Mouse (Mus musculus) forebrain, embryonic 12.5 days (tissue): Measurements from ENCODE around the gene Pkm. TPM values are rescaled to one million over a fixed set of nuclear protein-coding genes. Genes with fewer than 3 reads are reported as not detected.
A peak's percentile ranks its signal among the peaks of the same experiment; 100 is the strongest.

Experiments used
- ATAC-seq: fragments of 200-750 bp; cut with Nextera tagmentation; 2 replicates; pipeline ENCODE4 v1.8.0; 2017; ENCODE audit warnings: moderate TSS enrichment; ENCODE audit not compliant: low FRiP score
- H3K27ac ChIP-seq: fragments of 300-500 bp; sonication (generic); 2 replicates; pipeline ENCODE4 v1.5.1; 2016; ENCODE audit warnings: mild to moderate bottlenecking
- H3K27me3 ChIP-seq: fragments of 300-500 bp; sonication (generic); 2 replicates; pipeline ENCODE4 v1.6.1; 2016; ENCODE audit warnings: mild to moderate bottlenecking
- H3K36me3 ChIP-seq: fragments of 300-500 bp; sonication (generic); replicated peaks from 2 replicates; pipeline ENCODE4 v1.6.1; 2016; ENCODE audit warnings: mild to moderate bottlenecking
- H3K4me1 ChIP-seq: fragments of 300-500 bp; sonication (generic); 2 replicates; pipeline ENCODE4 v1.6.1; 2016
- H3K4me2 ChIP-seq: fragments of 300-500 bp; sonication (generic); 2 replicates; pipeline ENCODE4 v1.6.1; 2016; ENCODE audit warnings: mild to moderate bottlenecking, moderate library complexity
- H3K4me3 ChIP-seq: fragments of 300-500 bp; sonication (generic); replicated peaks from 2 replicates; pipeline ENCODE4 v1.5.1; 2016; ENCODE audit warnings: mild to moderate bottlenecking
- H3K9ac ChIP-seq: fragments of 300-500 bp; sonication (generic); 2 replicates; pipeline ENCODE4 v1.6.1; 2016; ENCODE audit warnings: mild to moderate bottlenecking
- H3K9me3 ChIP-seq: fragments of 300-500 bp; sonication (generic); 2 replicates; pipeline ENCODE4 v1.6.1; 2016
- WGBS: fragments of 180-500 bp; shearing (Covaris S2); methylation state at CpG from one replicate; pipeline ENCODE4 v1.1.7; 2016; 5-methylcytosine and 5-hydroxymethylcytosine counted together
- polyA plus RNA-seq: library from polyadenylated mRNA; unstranded; fragments of >200 nt; fragmentation: Nextera tagmentation; extraction: Ambion mirVana; gene quantifications from 2 replicates; pipeline ENCODE4 v1.2.1, GENCODE M21; 2016

Gene Pkm
- polyA plus RNA-seq, 1 experiment from 2014 or later: 1,829 TPM

DNA sequence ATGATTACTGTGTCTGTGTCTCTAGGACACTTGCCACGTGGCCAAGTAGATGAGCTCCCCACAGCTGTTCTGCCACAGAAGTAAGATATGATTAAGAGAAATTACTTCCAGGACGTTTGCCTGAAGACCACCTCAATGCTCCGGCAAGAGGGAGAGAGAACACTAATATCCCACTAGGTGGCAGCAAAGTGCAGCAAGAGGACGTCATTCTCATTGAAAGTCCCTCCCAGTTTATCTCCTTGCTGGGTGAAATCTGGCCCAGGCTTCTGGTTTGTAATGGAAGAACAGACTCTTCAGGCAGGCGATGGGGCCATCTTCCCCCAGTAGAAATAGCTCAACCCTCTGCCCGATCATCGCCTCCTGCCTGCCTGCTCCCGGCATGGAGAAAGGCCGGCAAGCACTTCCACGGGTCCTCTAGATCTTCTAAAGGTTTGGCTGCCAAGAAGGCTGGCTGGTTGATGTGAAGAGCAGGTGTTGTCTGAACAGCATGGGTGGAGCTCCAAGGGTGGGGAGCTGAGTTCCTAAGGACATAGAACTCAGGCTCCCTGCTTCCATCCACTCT lies 67.0 kb downstream of the Pkm start:
- 20% methylated on average over 10 of the region's 10 CpGs for WGBS
- Histone ChIP-seq H3K9ac (peak overlapping the region; percentile 42; the same call in 1 of the 2 replicates), H3K36me3 (no peaks in the 10 kb centered on the region), H3K27me3 (peaks cover 4% of the 10 kb centered on the region; the same call in 1 of the 2 replicates), H3K9me3 (no peaks in the 10 kb centered on the region), H3K4me2 (peak overlapping the region; percentile 28), H3K4me1 (peaks cover 14% of the 10 kb centered on the region; the same call in 1 of the 2 replicates), H3K27ac (peak overlapping the region; percentile 59; the same call in 1 of the 2 replicates), H3K4me3 (no peak overlapping the region)
- ATAC-seq: peak; percentile 30; the same call in 1 of the 2 replicates

DNA sequence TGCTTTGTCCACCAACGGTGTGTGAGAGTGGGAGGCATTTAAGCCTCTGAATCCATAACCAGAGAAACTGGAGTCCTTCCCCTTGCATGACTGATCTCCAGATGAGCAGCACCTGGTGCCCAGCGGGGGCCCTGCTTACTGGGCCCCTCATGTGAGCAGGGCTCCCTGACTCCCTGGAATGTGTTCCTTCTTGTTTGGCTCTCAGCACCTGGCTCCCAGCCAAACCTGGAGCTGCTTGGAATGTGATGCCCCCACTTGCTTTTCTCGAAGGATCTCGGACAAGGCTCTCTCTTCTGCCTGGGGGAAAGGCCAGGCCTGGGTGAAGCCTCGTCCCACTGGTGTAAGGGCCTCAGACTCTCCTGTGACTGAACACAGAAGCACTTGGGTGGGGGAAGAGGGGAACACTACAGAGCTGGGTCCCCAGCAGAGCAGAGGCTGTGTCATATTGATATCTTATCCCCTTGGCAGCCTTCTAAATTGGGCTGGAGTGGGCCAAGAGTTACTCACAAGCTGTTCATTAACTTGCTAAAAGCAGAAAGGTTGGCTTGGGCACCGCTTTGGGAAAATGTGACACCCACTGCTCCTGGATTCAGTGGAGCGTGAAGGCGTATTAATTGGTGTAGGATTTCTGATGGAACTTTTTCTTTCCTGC lies 67.7 kb downstream of the Pkm start:
- Histone ChIP-seq H3K9me3 (no peaks in the 10 kb centered on the region), H3K36me3 (no peaks in the 10 kb centered on the region), H3K4me1 (peaks cover 14% of the 10 kb centered on the region; the same call in 1 of the 2 replicates), H3K4me3 (no peak overlapping the region), H3K27ac (peak overlapping the region; percentile 59; the same call in 1 of the 2 replicates), H3K4me2 (peak overlapping the region; percentile 2; the same call in 1 of the 2 replicates), H3K27me3 (peaks cover 4% of the 10 kb centered on the region; the same call in 1 of the 2 replicates), H3K9ac (no peak overlapping the region)
- ATAC-seq: no peak
- WGBS: 61% methylated on average over 8 of the region's 8 CpGs

- Histone ChIP-seq H3K36me3 (no peaks in the 10 kb centered on the region), H3K27me3 (peaks cover 4% of the 10 kb centered on the region; the same call in 1 of the 2 replicates), H3K4me1 (peaks cover 14% of the 10 kb centered on the region; the same call in 1 of the 2 replicates), H3K9me3 (no peaks in the 10 kb centered on the region), H3K9ac (no peak overlapping the region), H3K4me2 (no peak overlapping the region), H3K4me3 (no peak overlapping the region), H3K27ac (no peak overlapping the region)
- no peak for ATAC-seq
- 88% methylated on average over 10 of the region's 10 CpGs for WGBS
Measured at GRCm38 (mm10) chr9:59725515-59725914, 69.3 kb downstream of the Pkm start.

- no peak overlapping the region for H3K4me2 ChIP-seq
- ATAC-seq: no peak
- no peak overlapping the region for H3K4me3 ChIP-seq
- H3K9ac ChIP-seq: no peak overlapping the region
- no peaks in the 10 kb centered on the region for H3K36me3 ChIP-seq
- peaks cover 14% of the 10 kb centered on the region; the same call in 1 of the 2 replicates for H3K4me1 ChIP-seq
- no peaks in the 10 kb centered on the region for H3K27me3 ChIP-seq
- WGBS: 85% methylated on average over 11 of the region's 11 CpGs
- H3K9me3 ChIP-seq: no peaks in the 10 kb centered on the region
- no peak overlapping the region for H3K27ac ChIP-seq
Measured at GRCm38 (mm10) chr9:59727569-59728286, 71.6 kb downstream of the Pkm start.

Other genes with a start within 250 kb of the Pkm start
- 20.7 and 27.1 TPM in 2 replicates for gene Arih1, start 169.8 kb upstream of the Pkm start, polyA plus RNA-seq
- 37.1 and 43.3 TPM in 2 replicates for gene Hexa, start 116.8 kb upstream of the Pkm start, polyA plus RNA-seq
- 0.15 TPM in 1 of 2 replicates, not detected in the other for gene Tmem202, start 116.5 kb upstream of the Pkm start, polyA plus RNA-seq
- 14.4 and 16.7 TPM in 2 replicates for gene Celf6, start 78.5 kb upstream of the Pkm start, polyA plus RNA-seq
- gene Parp6, start 39.1 kb upstream of the Pkm start, polyA plus RNA-seq: 105 and 116 TPM in 2 replicates
- gene Gramd2, start 23.8 kb downstream of the Pkm start, polyA plus RNA-seq: 0.40 and 0.49 TPM in 2 replicates
- 13.0 and 18.1 TPM in 2 replicates for gene Senp8, start 94.3 kb downstream of the Pkm start, polyA plus RNA-seq
- gene Myo9a, start 94.5 kb downstream of the Pkm start, polyA plus RNA-seq: 20.9 and 22.7 TPM in 2 replicates